Mouse (Mus musculus): Measurements from ENCODE around the gene Chrng.
A peak's percentile ranks its signal among the peaks of the same experiment; 100 is the strongest.

The Chrng gene

DNA sequence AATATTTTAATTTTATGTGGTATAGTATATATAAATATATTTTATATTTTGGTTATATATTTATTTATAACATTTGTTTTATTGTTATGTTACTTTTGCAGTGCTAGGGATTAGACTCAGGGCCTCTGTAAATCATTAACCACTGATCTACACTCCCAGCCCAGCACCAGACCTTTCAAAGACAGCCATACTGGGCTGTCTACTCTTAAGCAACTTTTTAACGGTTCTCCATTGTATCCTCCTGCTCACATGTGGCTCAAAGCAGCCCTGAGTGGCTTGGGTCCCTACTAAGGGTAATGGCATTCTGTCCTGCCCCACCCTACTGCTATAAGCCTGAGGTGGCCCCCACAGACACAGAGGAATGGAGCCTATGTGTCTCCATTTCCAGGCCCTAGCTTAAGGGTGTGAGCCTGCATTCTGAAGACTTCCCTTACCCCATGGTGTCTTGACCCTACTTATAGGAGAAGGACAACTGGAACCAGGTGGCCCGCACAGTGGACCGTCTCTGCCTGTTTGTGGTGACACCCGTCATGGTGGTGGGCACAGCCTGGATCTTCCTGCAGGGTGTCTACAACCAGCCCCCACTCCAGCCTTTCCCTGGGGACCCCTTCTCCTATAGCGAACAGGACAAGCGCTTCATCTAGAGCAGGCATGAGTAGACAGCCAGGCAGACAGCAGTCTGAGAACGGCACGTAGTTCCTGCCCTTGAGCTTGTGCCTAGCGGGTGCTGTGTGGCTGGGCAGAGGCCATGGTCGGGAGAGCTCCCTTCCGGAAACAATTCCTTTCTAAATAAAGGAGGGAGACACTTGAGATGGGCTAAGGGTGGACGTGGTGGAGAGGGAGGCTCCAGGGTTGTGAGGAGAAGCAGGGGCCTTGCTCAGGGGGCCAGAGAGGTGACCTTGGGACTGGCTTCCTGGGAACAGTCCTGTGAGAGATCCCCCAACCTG lies 6.1 kb upstream of the Chrng start:
- no peak for DNase-seq (ENCODE audit: extremely low spot score, low spot score)

DNA sequence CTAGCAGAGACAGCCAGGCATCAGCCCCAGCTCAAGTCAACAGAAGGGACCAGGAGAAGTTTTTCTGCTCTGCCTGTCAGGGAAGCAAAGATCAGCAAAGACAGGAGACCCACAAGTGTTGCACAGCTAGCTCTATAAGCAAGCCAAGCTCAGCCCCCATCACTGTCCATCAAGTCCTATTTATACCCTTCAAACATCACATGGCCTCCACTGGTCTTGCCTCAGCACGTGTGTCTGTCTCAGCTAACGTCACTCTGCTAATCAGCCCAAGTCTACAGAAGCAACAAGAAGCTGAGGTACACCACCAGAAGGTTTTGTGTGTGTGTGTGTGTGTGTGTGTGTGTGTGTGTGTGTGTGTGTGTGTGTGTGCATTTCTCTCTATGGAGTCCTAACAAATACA lies 3.6 kb upstream of the Chrng start:
- no peak for DNase-seq (ENCODE audit: extremely low spot score, low spot score)

DNA sequence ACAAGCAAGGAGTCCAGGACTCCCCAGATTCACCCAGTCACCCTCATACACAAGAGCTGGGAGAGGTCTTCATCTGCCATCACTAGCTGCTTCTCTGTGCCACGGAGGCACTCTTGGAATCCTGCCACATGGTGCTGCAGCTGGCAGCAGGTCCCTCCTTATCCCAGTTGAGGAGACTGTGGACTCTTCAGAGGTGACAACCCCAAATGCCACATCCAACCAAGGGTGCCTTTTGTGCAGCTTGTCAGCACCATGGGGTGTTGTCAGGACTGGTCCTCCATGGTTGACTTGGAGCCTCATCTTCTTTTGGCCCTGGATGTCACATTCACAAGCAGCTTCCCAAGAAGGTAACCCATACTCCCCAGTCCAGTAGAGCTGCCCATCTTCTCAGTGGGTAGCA lies 2.6 kb upstream of the Chrng start:
- DNase-seq (ENCODE audit: extremely low spot score, low spot score), result no peak

DNA sequence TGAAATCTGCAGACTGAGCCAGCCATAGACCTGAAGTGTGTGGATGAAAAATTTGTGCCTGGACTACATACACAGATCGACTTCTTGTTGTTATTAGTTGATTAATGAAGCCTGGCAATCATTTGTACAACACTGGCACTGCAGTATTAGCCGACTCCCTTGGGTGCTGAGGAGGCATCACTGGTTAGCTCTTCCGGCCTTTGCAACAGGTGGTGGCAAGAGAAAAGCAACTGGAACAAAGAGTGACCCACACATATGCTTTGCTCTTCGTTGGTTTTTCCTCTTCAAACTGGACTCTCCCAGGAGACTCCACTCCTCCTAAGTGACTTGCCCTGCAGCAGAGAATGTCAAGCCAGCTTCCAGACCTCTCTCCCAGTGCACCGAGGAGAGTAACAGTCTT lies 678 bp upstream of the Chrng start:
- no peak for DNase-seq (ENCODE audit: extremely low spot score, low spot score)

DNA sequence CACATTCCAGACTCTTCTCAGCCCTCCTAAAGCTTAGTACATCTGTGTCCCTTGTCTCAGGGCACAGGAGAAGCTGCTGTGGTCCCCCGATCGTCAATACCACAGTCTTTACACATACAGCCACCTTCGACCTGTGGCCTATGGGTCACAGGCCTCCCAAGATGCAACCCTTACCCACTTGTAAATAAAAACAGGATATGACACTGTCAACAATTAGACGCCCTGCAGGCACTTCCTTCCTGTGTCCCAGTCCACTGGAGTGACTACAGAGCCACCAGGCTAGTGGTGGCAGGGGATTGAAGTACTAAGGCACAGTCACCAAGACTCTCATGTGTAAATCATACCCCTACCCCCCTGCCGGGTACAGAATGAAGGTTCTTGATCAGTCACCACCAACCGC lies 581 bp downstream of the Chrng start:
- DNase-seq (ENCODE audit: extremely low spot score, low spot score), result no peak

DNA sequence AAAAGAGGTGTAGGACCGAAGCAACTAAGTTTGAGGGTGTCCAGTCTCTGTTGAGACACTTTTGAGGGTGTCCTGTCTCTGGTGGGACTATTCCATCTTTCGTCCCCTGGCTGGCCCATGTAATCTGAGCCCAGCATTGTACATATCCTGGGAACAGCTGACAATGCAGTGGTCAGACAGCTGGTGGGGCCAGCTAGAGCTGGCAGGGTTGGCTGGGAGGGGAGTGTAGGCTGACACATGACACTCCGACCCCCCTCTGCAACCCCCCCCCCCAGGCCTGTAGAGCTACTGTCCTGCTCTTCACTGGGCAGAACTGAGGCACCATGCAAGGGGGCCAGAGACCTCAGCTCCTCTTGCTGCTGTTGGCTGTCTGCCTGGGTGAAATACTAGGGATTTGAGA lies 1.0 kb downstream of the Chrng start:
- peak; percentile 29 for DNase-seq (ENCODE audit: extremely low spot score, low spot score)

DNA sequence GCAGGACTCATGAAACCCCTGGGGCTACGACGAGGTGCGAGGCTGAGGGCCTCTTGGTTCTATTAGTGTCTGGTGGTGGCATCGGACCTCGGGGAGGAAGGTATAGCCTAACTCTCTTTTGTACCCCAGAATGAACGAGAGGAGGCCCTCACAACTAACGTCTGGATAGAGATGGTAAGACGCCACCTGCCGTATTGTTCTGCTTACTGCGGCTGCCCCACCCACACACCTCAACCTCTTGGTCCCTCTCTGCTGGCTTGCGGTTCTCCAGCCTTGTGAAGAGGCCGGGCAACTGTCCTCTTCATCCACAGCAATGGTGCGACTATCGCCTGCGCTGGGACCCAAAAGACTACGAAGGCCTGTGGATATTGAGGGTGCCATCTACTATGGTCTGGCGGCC lies 1.9 kb downstream of the Chrng start:
- DNase-seq (ENCODE audit: extremely low spot score, low spot score), result no peak

DNA sequence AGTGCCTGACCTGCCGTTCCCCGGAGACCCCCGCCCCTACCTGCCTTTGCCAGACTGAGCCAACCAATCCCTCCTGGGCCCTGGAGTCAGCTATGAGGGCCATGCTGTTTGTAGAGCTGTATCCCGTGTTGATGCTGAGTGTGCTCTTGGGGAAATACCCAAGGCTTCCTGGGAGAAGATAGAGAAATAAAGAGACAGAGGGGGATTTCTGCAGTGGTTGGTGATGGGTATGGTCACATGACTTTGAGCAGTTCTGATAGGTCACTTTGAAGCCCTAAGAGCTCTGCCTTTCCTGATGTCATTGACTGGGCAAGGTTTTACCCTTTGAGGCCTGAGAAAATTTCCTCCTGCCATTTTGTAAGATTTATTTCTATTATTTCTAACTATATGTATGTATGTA lies 7.0 kb downstream of the Chrng start:
- no peak for DNase-seq (ENCODE audit: extremely low spot score, low spot score)

DNA sequence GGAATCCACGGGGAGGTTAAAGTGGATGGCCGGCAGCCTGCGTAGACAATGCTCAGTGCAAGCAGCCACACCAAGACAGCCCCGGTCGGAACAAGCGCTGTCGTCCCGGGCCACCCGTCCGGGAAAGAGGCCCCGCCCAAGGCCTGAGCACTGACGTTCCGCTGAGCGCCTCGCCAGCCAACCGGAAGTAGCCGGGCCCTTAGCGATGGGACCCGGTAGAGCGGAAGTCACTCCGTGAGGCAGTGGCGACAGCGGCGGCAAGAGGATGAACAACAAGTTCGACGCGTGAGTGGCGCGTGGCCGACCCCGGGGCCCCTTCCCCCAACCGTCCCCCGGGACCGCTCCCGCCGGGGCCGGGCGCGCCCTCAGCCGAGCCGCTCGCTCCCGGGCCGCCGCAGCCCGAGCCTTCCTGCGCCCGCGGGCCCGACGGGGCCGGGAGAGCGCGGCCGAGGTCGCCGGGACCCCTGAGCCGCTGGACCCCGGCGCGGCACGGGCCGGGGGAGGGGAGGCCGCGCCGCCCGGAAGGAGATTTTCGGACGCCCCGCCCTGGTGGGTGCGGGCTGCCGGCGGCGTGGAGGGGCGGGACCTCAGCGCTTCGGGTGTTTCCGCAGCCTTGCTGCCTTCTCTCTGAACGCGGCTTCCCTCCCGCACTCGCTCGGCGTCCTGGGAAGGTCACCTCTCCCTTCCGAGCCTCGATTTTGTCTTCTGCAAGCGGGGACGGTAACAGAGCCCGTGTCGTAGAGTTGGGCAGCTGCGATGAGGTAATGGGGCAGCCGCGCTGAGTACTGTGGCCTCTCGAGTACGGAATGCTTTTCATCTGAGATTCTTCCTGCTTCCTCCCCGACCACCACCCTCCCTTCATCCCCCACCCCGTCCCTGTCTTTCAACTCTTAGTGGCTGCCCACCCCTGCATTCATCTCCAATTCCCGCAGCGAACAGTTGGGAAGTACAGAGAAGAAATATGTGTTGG lies 9.6 kb downstream of the Chrng start, which contains the start of gene Eif4e2:
TSS of gene Eif4e2 (plus strand) at position 180 of the 970 bp plus-strand sequence.
- peak; percentile 95 for DNase-seq (ENCODE audit: extremely low spot score, low spot score)

DNA sequence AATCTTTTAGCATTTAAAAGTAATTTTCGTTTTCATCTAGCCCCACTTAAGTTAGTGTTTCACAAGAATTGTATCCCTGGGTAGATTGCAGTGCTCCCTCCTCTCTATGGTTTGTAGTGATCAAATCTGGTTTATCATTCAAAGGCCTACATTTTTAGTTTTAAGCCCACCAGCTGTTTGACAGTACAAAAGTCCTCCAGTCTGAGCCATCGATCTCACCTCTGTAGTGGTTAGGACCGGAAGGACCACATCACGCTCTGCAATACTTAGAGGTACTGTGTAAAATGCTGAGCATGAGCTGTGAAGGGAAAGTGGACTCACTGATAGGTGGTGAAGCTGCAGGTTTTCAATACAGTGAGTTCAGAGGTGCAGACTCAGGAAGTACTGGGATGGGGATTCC lies 10.3 kb downstream of the Chrng start:
- DNase-seq (ENCODE audit: extremely low spot score, low spot score), result no peak

DNA sequence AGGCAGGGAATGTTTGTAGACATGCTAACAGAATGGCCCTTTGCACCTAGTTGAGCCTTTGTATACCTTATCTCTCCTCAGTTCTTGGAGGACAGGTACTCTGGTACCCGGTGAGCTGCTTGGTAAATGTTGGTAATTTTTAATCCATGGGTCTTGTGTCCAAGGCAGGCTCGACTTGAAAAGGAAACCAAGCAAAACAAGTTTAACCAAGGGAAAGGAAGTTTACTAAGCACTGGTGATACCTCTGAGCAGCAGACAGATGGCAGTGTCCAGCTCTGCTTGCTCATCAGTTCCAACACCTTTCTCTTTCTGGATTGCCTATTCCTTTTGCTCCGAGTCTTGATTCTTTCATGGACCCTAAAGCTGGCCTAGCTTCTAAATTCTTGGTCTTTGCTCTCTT lies 13.5 kb downstream of the Chrng start:
- no peak for DNase-seq (ENCODE audit: extremely low spot score, low spot score)

DNA sequence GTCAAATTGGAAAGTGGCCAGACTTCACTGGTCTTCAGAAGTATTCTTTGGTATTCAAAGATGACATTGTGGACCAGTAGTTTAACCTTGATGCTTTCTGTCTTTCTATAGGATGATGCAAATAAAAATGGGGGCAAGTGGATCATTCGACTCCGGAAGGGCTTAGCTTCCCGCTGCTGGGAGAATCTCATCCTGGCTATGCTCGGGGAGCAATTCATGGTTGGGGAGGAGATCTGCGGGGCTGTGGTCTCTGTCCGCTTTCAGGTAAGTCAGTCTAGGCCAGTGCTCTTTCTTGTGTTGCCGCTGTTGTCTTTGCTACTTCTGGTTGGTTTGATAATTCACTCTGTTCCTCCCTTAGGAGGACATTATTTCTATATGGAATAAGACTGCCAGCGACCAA lies 21.3 kb downstream of the Chrng start:
- DNase-seq (ENCODE audit: extremely low spot score, low spot score), result no peak

DNA sequence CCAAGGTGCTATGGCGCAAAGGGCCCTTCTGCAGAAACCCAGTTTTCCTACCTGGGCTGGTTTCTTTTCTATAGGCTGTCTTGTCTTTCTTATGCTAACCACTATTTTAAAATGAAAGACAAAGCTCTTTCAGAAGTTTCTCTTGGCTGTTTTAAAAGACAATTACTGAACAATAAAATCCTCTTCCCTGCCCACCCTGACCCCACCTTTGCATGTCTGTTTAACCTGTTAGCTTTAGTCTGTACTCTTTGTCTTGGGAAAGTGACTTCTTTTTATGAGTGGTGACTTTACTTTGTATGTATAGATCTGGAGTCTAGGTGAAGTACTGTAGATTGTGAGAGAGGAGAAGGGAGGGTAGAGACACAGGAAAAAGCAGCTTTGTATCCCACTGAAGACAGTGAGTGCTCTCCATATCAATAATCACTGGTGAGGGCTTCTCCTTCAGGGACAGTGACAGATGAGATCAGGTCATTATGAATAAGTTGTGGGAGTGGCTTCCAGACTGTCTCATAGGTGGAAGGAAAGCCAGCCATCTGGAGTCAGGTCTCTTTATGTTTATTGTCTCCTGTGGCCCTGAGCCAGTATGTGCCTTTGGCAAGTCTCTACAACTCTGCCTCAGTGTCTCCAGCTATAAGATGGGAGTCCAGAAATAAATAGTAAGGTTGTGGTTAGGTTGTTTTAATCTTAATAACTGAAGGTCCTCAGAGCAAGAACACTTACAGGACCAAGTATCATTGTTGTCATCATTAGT lies 22.1 kb downstream of the Chrng start:
- no peak for DNase-seq (ENCODE audit: extremely low spot score, low spot score)

DNA sequence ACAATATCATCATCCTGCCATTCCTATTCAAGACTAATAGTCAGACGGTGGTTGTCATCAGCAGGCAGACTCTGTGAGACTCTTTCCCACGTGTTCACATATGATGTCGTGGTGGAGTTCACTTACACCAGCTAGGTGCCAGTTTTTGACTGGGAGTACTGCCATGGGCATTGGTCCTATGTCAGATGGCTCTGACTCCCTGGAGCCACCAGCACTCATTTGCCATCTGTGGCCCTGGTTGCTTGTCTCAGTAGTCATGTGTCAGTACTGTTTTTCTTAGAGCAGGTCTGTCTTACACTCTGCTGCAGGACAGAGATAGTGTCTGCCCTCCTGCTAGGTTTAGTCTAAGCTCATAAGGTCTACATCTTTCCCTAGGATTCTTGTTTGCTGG lies 22.7 kb downstream of the Chrng start:
- DNase-seq (ENCODE audit: extremely low spot score, low spot score), result no peak

DNA sequence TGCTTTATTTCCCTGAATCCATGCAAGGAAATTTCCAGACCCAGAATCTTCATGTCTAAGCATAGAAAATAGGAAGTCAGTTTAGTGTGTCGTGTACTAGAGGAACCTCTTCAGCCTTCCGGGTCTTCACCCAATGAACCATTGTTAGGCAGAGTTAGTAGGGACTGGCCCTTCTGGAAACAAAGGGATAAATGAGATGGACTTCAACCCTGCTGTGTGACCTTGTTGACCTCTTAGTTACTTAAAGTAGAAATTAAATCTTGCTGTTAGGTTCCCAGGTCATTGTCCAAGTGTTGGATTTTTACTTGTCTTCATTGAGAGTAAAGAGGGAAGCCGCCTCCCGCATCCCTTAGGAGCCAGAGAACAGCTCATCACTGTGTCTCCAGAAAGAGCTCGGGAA lies 26.1 kb downstream of the Chrng start:
- DNase-seq (ENCODE audit: extremely low spot score, low spot score), result no peak

DNA sequence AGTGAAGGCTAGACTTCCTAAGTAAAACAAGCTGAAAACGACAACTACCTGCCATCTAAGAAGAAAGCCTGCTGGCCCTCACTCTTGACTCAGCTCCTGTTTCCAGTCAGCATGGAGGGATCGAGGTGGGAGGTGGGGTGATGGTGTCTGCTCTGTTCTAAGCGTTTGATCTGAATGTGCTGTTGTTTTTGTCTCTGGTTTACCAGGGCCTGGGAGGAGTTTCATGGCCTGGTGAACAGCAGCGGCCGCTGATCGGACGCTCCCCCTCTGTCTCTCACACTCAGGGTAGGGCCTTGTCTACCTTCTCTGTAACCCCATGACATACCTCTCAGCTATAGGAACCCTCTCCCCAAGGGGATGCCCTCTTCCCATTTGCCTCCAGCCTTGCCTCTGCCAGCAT lies 27.7 kb downstream of the Chrng start:
- DNase-seq (ENCODE audit: extremely low spot score, low spot score), result no peak

DNA sequence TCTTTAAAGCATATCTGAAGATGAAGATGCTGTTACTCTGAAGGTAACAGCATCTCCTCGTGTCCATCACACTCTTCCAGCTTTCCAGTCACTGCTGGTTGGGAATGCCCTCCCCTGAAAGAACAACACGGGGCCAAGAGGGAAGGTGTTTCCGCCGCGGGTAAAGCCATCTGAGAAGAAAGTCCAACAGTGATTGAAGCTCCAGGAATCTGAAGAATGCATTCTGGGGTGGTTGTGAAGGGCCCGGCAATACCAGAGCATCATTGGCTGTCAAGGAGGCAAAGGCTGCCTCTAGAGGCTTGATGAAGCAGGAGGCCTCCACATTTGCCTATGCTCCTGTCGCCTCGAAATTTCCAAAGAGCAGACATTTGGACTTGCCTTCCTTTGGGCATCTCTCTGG lies 34.6 kb downstream of the Chrng start:
- no peak for DNase-seq (ENCODE audit: extremely low spot score, low spot score)

DNA sequence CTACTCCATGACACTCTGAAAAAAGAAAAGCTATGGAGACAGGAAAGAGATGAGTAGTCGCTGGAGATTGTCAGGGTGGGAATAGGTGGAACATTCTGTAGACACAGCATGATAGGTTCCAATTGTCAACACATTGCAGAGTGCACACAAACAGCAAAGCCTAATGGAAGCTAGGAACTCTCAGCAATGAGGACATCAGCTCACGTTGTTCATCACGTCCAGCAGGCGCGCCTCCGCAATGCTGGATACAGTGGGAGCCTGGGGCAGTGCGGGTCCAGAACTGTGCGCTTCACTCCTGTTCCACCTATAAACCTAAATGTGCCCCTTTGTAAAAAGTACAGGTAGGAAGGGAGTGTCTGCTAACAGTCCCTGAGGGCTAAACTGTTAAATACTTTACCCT lies 38.6 kb downstream of the Chrng start:
- no peak for DNase-seq (ENCODE audit: extremely low spot score, low spot score)

DNA sequence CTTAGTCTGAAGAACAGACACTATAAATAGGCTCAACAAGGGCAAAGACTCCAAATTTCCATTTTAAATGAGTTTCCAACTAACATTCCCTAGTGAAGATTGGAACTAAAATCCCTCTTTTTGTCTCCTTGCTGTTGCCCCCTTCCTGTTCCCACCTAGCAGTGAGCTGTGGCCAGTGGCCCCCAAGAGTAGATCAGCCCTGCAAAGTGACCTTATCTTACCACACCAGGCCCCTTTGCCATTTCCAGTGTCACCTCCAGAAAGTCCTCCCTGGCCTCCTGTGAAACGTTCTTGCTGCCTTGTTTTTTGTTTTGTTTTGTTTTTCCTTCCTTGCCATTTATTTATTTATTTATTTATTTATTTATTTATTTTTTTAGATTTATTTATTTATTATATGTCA lies 41.0 kb downstream of the Chrng start:
- no peak for DNase-seq (ENCODE audit: extremely low spot score, low spot score)

DNA sequence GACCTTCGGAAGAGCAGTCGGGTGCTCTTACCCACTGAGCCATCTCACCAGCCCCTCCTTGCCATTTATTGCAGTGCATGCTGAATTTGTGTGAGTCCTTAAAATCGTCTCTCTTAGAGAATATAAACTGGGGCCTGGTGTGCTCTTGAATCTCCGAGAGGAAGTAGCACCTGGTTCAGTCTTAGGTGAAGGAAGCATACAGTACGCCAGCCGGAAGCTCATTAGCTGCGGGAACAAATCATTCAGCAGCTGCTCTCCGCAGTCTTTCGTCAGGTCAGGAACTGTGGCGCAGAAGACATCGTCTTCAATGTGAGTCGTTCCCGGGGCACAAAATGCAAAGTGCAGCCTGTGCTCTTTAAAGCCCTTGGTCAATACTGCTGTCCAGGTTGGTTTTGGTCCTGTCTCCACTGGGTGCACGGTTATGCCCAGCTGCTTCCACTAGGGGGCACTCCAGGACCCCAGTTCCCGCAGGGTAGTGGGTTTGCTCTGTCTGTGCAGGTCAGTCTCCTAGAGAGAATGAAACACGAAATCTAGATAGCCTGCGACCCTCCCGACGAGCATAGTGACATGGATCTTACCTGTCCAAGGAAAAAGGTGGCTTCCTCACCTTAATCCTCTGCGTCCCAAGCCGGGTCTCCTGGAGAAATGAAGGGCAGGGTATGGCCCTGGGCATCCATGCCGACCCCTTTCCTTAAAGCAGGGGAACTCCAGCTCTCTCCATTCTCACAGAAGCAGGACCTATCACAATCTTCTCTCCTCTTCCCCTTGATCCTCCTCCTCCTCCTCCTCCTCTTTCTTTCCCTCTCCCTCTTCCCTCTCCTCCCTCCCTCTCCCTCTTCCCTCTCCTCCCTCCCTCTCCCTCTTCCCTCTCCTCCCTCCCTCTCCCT lies 41.7 kb downstream of the Chrng start:
- DNase-seq (ENCODE audit: extremely low spot score, low spot score), result peak; percentile 89

Data from neural tube, embryonic 10.5 days (tissue).